Mouse (Mus musculus) MEL (cell line): ENCODE measurements around the gene Slc1a5. TPM values are rescaled to one million over a fixed set of nuclear protein-coding genes. Genes with fewer than 3 reads are reported as not detected.
A peak's percentile ranks its signal among the peaks of the same experiment; 100 is the strongest.

Experiments used
- DNase-seq: peaks from one replicate; pipeline ENCODE4 v3.0.0; 2011; ENCODE audit warnings: low read depth, low spot score
- H3K27ac ChIP-seq: 2 replicates; pipeline ENCODE4 v1.5.1; 2012; ENCODE audit warnings: low read depth, mild to moderate bottlenecking, control low read depth, low read length, moderate library complexity; ENCODE audit not compliant: control insufficient read depth
- H3K27me3 ChIP-seq, 2 experiments: fragments of 150-350 bp in 1 of 2; sonication (generic) in 1 of 2; 2 replicates each; pipeline ENCODE4 v1.6.1; 2012; ENCODE audit warnings: low read length in 2 of 2, mild to moderate bottlenecking in 2 of 2, improper control_type of control experiment in 1 of 2, moderate library complexity in 1 of 2; ENCODE audit not compliant: insufficient read depth in 2 of 2, control insufficient read depth in 1 of 2
- H3K36me3 ChIP-seq, 2 experiments: 2 replicates each; pipeline ENCODE4 v1.6.1; 2012 to 2014; ENCODE audit warnings: low read length in 2 of 2, improper control_type of control experiment in 1 of 2, inconsistent platforms in 1 of 2, mild to moderate bottlenecking in 1 of 2; ENCODE audit not compliant: insufficient read depth in 2 of 2, control insufficient read depth in 1 of 2
- H3K4me1 ChIP-seq, 2 experiments: fragments of 150-350 bp in 1 of 2; sonication (generic) in 1 of 2; 2 replicates each; pipeline ENCODE4 v1.6.1; 2012; ENCODE audit warnings: low read length in 2 of 2, improper control_type of control experiment in 1 of 2, mild to moderate bottlenecking in 1 of 2; ENCODE audit not compliant: insufficient read depth in 2 of 2, control insufficient read depth in 1 of 2
- H3K4me3 ChIP-seq, 2 experiments: fragments of 150-350 bp in 1 of 2; sonication (generic) in 1 of 2; 2 replicates each; pipeline ENCODE4 v1.5.1; 2012; ENCODE audit warnings: low read depth in 2 of 2, low read length in 2 of 2, mild to moderate bottlenecking in 2 of 2, moderate library complexity in 2 of 2, control low read depth in 1 of 2, improper control_type of control experiment in 1 of 2; ENCODE audit not compliant: control insufficient read depth in 1 of 2, insufficient read depth in 1 of 2
- H3K79me2 ChIP-seq: 2 replicates; pipeline ENCODE4 v1.6.1; 2012; ENCODE audit warnings: mild to moderate bottlenecking, low read length, moderate library complexity; ENCODE audit not compliant: control insufficient read depth, poor library complexity, insufficient read depth
- H3K9ac ChIP-seq: 2 replicates; pipeline ENCODE4 v1.6.1; 2012; ENCODE audit warnings: low read depth, mild to moderate bottlenecking, control low read depth, low read length, moderate library complexity; ENCODE audit not compliant: control insufficient read depth, poor library complexity, severe bottlenecking
- H3K9me3 ChIP-seq: fragments of 150-350 bp; sonication (generic); replicated peaks from 2 replicates; pipeline ENCODE4 v1.6.1; 2012; ENCODE audit warnings: mild to moderate bottlenecking, low read length, improper control_type of control experiment, moderate library complexity; ENCODE audit not compliant: insufficient read depth
- BHLHE40 ChIP-seq: IDR thresholded peaks from 2 replicates; pipeline ENCODE4 v1.6.1; 2012; ENCODE audit warnings: low read depth, mild to moderate bottlenecking, inconsistent platforms, low read length, improper control_type of control experiment, borderline replicate concordance
- CHD1 ChIP-seq: IDR thresholded peaks from 2 replicates; pipeline ENCODE4 v1.6.1; 2012; ENCODE audit warnings: low read depth, mild to moderate bottlenecking, inconsistent platforms, low read length, improper control_type of control experiment
- E2F4 ChIP-seq: IDR thresholded peaks from 2 replicates; pipeline ENCODE4 v1.6.1; 2011; ENCODE audit warnings: low read depth, low read length, improper control_type of control experiment, borderline replicate concordance
- ELF1 ChIP-seq: IDR thresholded peaks from 2 replicates; pipeline ENCODE4 v1.6.1; 2014; ENCODE audit warnings: low read depth, mild to moderate bottlenecking, inconsistent platforms, low read length, improper control_type of control experiment, moderate library complexity
- EP300 ChIP-seq, 2 experiments: IDR thresholded peaks; 2 replicates each; pipeline ENCODE4 v1.6.1; 2011; ENCODE audit warnings: improper control_type of control experiment in 2 of 2, low read length in 2 of 2, low read depth in 1 of 2, mild to moderate bottlenecking in 1 of 2
- ETS1 ChIP-seq: IDR thresholded peaks from 2 replicates; pipeline ENCODE4 v1.6.1; 2012; ENCODE audit warnings: low read depth, mild to moderate bottlenecking, inconsistent platforms, low read length, improper control_type of control experiment, moderate library complexity
- HCFC1 ChIP-seq: IDR thresholded peaks from 2 replicates; pipeline ENCODE4 v1.6.1; 2012; ENCODE audit warnings: low read depth, mild to moderate bottlenecking, inconsistent platforms, low read length, improper control_type of control experiment, moderate library complexity
- KAT2A ChIP-seq: conservative IDR thresholded peaks from 2 replicates; pipeline ENCODE4 v1.6.1; 2012; ENCODE audit warnings: low read depth, low read length, improper control_type of control experiment, inconsistent platforms
- MAZ ChIP-seq: IDR thresholded peaks from 2 replicates; pipeline ENCODE4 v1.6.1; 2012; ENCODE audit warnings: low read depth, mild to moderate bottlenecking, inconsistent platforms, low read length, improper control_type of control experiment
- MYC ChIP-seq: IDR thresholded peaks from 2 replicates; pipeline ENCODE4 v1.6.1; 2011; ENCODE audit warnings: low read depth, mild to moderate bottlenecking, low read length, improper control_type of control experiment, moderate library complexity
- NELFE ChIP-seq: IDR thresholded peaks from 2 replicates; pipeline ENCODE4 v1.6.1; 2011; ENCODE audit warnings: low read depth, low read length, improper control_type of control experiment
- POLR2A ChIP-seq, 2 experiments: IDR thresholded peaks; 2 replicates each; pipeline ENCODE4 v1.6.1; 2011 to 2012; ENCODE audit warnings: low read length in 2 of 2, mild to moderate bottlenecking in 2 of 2, control low read depth in 1 of 2, improper control_type of control experiment in 1 of 2, low read depth in 1 of 2, moderate library complexity in 1 of 2; ENCODE audit not compliant: control insufficient read depth in 1 of 2, insufficient read depth in 1 of 2, poor library complexity in 1 of 2
- SIN3A ChIP-seq: IDR thresholded peaks from 2 replicates; pipeline ENCODE4 v1.6.1; 2012; ENCODE audit warnings: low read length, improper control_type of control experiment, inconsistent platforms
- SMC3 ChIP-seq: IDR thresholded peaks from 2 replicates; pipeline ENCODE4 v1.6.1; 2011; ENCODE audit warnings: low read depth, low read length, improper control_type of control experiment
- TBP ChIP-seq: IDR thresholded peaks from 2 replicates; pipeline ENCODE4 v1.8.0; 2011; ENCODE audit warnings: low read depth, low read length, improper control_type of control experiment
- TCF12 ChIP-seq: IDR thresholded peaks from 2 replicates; pipeline ENCODE4 v1.6.1; 2014; ENCODE audit warnings: low read depth, mild to moderate bottlenecking, inconsistent platforms, low read length, improper control_type of control experiment, moderate library complexity
- USF1 ChIP-seq: IDR thresholded peaks from 2 replicates; pipeline ENCODE4 v1.6.1; 2014; ENCODE audit warnings: low read depth, mild to moderate bottlenecking, inconsistent platforms, low read length, improper control_type of control experiment, moderate library complexity
- USF2 ChIP-seq, 2 experiments: IDR thresholded peaks; 2 replicates each; pipeline ENCODE4 v1.6.1; 2011 to 2012; ENCODE audit warnings: improper control_type of control experiment in 2 of 2, low read length in 2 of 2, borderline replicate concordance in 1 of 2, inconsistent platforms in 1 of 2, low read depth in 1 of 2, mild to moderate bottlenecking in 1 of 2; ENCODE audit not compliant: insufficient read depth in 1 of 2
- ZC3H11A ChIP-seq: IDR thresholded peaks from 2 replicates; pipeline ENCODE4 v1.6.1; 2012; ENCODE audit warnings: low read depth, mild to moderate bottlenecking, inconsistent platforms, low read length, improper control_type of control experiment
- ZNF384 ChIP-seq: IDR thresholded peaks from 2 replicates; pipeline ENCODE4 v1.6.1; 2012; ENCODE audit warnings: low read depth, mild to moderate bottlenecking, inconsistent platforms, low read length, improper control_type of control experiment
- polyA plus RNA-seq, 2 experiments: library from polyadenylated mRNA; stranded (reverse) in 1 of 2; unstranded in 1 of 2; fragments of >175 nt in 1 of 2; fragments of >200 nt in 1 of 2; gene quantifications; 2 replicates each; pipeline versions ENCODE4 v1.2.1 to v1.2.4; 2012; ENCODE audit warnings: low replicate concordance in 2 of 2, low read depth in 1 of 2; ENCODE audit not compliant: insufficient read length in 2 of 2, insufficient read depth in 1 of 2, missing spikeins in 1 of 2
- total RNA-seq: library from RNA; depleted of rRNA; stranded (reverse); fragments of 300-350 nt; gene quantifications from 2 replicates; pipeline ENCODE4 v1.2.3, GENCODE M21; 2012

Gene Slc1a5
- total and polyA plus RNA-seq, 3 experiments = 72.0 to 180 TPM; not detected in 1

DNA sequence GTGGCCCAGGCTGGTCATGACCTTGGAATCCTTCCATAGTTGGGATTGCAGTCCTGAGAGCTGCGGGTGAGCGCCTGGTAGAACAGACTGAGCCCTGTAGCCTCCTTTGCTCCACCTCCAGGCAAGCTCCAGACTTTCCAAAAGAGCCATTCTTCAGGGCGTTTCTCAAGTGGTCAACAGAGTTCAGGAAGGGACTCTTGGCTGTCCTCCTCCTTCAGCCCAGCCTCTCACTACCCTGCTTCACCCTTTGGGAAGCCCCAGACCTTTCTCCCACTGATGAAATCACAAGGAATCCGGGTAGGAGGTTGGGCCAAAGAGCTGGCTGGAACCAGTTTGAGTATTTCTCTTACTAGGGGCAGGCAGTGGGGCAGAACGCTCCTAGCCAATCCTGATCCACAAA, 1.1 kb upstream of the Slc1a5 start:
- DNase-seq = no peak
- no peak overlapping the region for H3K27ac ChIP-seq
- H3K4me3 ChIP-seq = no peak overlapping the region

DNA sequence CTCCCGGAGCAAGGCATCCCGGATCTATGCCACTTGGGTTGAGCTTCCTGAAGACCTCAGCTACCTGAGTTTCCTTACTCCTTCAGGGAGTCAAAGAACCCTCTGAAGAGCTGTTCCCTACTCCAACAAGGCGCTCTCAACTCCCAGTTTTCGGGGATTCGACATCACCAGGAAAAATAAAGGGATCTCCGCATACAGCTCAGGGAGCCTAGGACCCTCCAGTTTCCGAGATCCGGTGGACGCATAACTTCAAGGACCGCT, 345 bp downstream of the Slc1a5 start:
- H3K4me1 ChIP-seq = peaks cover 0 to 10% of the 10 kb centered on the region in 2 experiments; a peak in 3 of 4 replicates

More for the DNA sequence above, 1.1 kb upstream of the Slc1a5 start:
- peaks cover 0 to 6% of the 10 kb centered on the region in 2 experiments; a peak in 1 of 4 replicates for H3K36me3 ChIP-seq
- peaks cover 0 to 10% of the 10 kb centered on the region in 2 experiments; a peak in 2 of 4 replicates for H3K4me1 ChIP-seq
- TF ChIP-seq TCF12 (no peak), ELF1 (no peak), HCFC1 (no peak), BHLHE40 (no peak), CHD1 (no peak), KAT2A (no peak), MYC (no peak), TBP (no peak), USF1 (no peak), ZC3H11A (no peak)
- no peak overlapping the region for H3K9ac ChIP-seq
- peaks cover 37% of the 10 kb centered on the region for H3K79me2 ChIP-seq
- no peaks in the 10 kb centered on the region for H3K9me3 ChIP-seq
- no peaks in the 10 kb centered on the region; a peak in 1 of 4 replicates for H3K27me3 ChIP-seq

DNA sequence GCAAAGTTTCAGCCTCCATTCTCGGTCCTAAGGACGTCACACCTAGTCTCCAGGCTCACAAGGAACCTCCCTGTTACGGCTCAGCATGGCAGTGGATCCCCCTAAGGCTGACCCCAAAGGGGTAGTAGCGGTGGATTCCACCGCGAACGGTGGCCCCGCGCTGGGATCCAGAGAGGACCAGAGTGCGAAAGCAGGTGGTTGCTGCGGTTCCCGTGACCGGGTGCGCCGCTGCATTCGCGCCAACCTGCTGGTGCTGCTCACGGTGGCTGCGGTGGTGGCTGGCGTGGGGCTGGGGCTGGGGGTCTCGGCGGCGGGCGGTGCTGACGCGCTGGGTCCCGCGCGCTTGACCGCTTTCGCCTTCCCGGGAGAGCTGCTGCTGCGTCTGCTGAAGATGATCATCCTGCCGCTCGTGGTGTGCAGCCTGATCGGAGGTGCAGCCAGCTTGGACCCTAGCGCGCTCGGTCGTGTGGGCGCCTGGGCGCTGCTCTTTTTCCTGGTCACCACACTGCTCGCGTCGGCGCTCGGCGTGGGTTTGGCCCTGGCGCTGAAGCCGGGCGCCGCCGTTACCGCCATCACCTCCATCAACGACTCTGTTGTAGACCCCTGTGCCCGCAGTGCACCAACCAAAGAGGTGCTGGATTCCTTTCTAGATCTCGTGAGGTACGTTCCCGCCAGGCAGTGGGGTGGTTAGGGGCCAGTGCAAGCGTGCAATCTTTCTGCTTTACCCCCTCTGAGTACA, 845 bp downstream of the Slc1a5 start:
- H3K79me2 ChIP-seq = peaks cover 50% of the 10 kb centered on the region
- TF ChIP-seq POLR2A (IDR thresholded peaks at IDR 0.05; ENCODE audit: control insufficient read depth in 1 of 2, insufficient read depth in 1 of 2, low read depth in 1 of 2, low read length in 2 of 2, poor library complexity in 1 of 2) (peak in 1 of 2 experiments; percentile 64; a peak in 2 of 4 replicates), HCFC1 (peak; percentile 3; the same call in 1 of the 2 replicates), E2F4 (no peak), BHLHE40 (no peak), ZC3H11A (no peak), ZNF384 (no peak), SIN3A (no peak), NELFE (no peak), SMC3 (no peak), ETS1 (no peak), USF2 (IDR thresholded peaks at IDR 0.05; ENCODE audit: borderline replicate concordance in 1 of 2, insufficient read depth in 1 of 2, low read depth in 1 of 2, low read length in 2 of 2) (no peak), EP300 (IDR thresholded peaks at IDR 0.05; ENCODE audit: low read depth in 1 of 2, low read length in 2 of 2) (0 out of 4 replicates have a peak, but pooled peaks of 1 of the 2 experiments have one; percentile 12), MAZ (0 out of 2 replicates have a peak, but pooled peaks have one; percentile 16), TCF12 (no peak)
- H3K9me3 ChIP-seq = no peaks in the 10 kb centered on the region
- peak; percentile 67 for DNase-seq
- H3K27ac ChIP-seq = peak overlapping the region; percentile 77
- no peaks in the 10 kb centered on the region for H3K27me3 ChIP-seq
- H3K9ac ChIP-seq = peak overlapping the region; percentile 85
- peak overlapping the region; percentile 61 to 64 for H3K4me3 ChIP-seq
- H3K4me1 ChIP-seq = peaks cover 0 to 10% of the 10 kb centered on the region in 2 experiments; a peak in 3 of 4 replicates
- peaks cover 2 to 17% of the 10 kb centered on the region in 2 experiments; a peak in 3 of 4 replicates for H3K36me3 ChIP-seq

More for the DNA sequence above, 345 bp downstream of the Slc1a5 start:
- TF ChIP-seq SIN3A = no peak
- peak in 1 of 2 experiments; percentile 13; a peak in 1 of 4 replicates for TF ChIP-seq POLR2A (IDR thresholded peaks at IDR 0.05; ENCODE audit: control insufficient read depth in 1 of 2, insufficient read depth in 1 of 2, low read depth in 1 of 2, low read length in 2 of 2, poor library complexity in 1 of 2)
- TF ChIP-seq ETS1 = no peak
- TF ChIP-seq HCFC1 = 0 out of 2 replicates have a peak, but pooled peaks have one; percentile 8
- H3K27me3 ChIP-seq = no peaks in the 10 kb centered on the region
- H3K27ac ChIP-seq = peak overlapping the region; percentile 77
- H3K4me3 ChIP-seq = peak overlapping the region; percentile 61 to 64
- no peaks in the 10 kb centered on the region for H3K9me3 ChIP-seq
- H3K9ac ChIP-seq = peak overlapping the region; percentile 85
- DNase-seq = no peak
- peaks cover 47% of the 10 kb centered on the region for H3K79me2 ChIP-seq
- H3K36me3 ChIP-seq = peaks cover 0 to 17% of the 10 kb centered on the region in 2 experiments; a peak in 2 of 4 replicates
